Mouse (Mus musculus): Measurements from ENCODE around the gene Gm27021.

The Gm27021 gene

DNA sequence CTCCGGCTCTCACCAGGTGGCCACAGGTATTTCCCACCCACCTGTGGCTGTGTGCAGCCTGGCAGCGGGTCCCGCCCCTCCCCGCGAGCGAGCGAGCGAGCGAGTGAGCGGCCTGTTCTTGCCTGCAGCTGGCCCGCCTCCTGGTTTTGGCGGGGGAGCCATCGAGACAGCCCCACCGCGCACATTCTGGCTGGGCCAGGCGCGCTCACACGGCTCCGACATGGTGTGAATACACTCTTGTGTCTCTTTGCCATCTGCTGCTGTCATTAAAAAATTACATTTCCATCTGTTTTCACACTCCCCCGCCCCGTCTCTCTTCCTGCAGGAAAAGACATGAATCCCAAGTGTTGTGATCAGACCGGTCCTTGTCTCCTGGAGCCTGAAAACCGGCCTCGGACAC is 69.3 kb downstream of the Gm27021 start:
- DNase-seq (ENCODE audit: low spot score), result peak; percentile 69

DNA sequence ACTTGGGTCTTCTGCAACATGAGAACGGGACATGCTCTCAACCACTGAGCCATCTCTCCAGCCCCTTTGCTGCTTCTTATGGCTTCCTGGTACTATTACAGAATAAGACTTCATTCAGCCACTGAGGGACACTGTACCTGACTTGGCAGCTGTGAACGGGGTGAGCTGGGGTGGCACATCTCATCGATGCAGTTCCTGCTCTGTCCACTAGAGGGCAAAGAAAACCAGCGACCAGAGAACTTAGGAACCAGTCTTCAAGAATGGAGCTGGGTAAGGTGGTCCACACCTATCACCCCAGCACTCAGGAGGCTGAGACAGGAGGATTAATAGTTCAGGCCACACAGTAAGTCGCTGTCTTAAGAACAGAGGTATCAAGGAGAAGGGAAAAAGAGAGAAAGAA is 71.9 kb downstream of the Gm27021 start:
- peak; percentile 76 for DNase-seq (ENCODE audit: low spot score)

DNA sequence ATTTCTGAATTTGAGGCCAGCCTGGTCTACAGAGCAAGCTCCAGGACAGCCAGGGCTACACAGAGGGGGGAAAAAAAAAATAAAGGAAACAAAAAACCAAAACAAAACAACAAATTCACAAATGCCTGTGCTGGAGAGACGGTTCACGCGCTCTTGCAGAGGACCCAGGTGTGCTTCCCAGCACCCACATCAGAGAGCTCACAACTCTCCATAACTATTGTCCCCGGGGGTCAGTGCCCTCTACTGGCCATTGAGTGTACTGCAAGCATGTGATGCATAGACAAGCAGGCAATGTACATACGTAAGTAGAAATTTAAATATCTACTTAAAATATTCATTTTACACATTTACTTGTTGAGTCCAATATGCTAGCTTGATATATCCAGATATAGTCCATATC is 73.3 kb downstream of the Gm27021 start:
- DNase-seq (ENCODE audit: low spot score), result no peak

DNA sequence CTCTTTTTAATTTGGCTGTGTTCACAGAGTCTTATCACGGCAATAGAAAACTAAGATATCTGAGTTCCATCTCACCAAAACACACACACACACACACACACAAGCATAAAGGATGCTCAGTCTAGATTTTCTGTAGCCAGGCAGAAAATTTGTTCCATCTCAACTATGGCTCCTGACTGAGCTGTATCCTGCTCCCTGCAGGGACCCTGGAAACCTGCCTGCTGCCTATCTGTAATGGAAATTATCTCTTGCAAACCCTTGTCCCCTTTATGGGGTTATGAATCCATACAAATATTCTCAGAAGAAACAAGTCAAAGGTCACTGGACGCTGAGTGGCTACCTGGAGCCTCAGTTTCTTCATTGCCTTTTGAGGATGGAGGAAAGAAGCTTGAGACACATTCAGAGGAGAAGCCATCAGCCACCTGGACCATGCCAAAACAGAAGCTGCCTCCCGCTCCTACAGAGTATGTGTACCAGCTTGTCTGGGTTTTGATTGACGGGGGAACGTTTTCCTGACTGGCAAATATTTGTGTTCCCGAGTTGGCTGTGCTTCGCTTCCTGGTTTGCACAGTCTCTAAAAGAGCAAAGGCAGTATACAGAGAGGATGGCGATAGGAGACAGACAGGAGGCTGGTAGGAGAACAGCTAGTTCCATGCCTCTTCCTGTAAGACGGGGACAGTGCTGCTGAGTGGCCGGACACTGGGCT is 76.1 kb downstream of the Gm27021 start:
- DNase-seq (ENCODE audit: low spot score), result no peak

DNA sequence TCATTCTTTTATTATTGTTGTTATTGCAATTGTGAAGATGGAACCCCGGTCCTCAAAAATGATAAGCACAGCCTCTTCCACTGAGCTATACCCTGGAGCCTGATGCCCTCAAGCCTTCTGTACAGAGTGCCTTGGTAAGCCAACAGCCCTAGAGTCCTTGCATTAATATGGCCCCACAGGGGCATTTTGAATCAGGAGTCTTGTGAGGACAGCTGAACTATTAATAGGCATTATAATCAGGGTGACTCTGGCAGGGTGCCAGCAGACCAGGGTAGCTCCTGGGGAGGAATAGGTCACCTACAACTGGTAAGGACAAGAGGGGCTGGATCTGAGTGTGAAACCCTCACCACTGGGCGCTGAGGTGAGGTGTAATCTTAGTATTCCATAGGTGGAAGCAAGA is 78.0 kb downstream of the Gm27021 start:
- peak; percentile 83 for DNase-seq (ENCODE audit: low spot score)

DNA sequence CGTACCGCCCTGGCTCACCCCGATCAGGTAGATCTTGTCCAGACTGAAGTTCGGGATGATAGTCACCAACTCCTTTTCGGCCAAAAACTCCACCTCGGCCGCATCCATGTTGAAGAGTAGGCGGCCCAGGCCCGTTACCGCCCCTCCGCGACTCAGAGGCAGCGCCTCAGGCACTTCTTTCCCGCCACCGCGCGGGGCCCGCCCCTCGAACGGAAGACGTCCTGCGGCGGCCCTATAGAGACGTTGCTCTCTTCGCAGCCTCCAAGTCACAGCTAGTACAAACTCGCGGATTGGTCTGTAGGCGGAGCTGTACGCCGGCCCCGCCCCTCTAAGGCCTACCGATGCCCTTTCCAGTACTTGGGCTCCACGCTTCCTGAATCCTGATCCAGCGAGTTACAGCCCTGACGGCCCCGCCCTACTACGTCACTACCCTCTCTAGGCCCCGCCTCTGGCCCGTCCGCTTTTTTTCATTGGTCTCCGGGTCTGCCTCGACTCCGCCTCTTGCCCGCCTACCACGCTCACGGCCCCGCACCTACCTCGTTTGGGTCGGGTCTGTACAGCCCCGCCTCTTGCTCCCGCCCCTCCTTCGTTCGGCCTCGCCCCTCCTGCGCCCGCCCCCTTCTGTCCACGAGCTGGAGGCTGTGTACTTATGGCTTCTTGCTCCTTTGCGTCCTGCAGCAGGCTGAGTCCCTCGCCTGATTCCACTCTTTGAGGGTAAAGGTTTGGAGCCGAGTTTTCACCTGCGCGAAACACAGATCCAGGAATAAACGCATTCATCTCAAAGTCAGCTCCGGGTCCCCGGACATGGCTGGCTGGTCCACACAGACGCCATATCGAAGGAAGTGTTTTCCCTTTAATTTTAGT is 78.7 kb downstream of the Gm27021 start, which contains the start of gene Gins2:
Gene Gins2 (minus strand): TSS at position 397 of the 864 bp plus-strand sequence.
- peak; percentile 99 for DNase-seq (ENCODE audit: low spot score)

DNA sequence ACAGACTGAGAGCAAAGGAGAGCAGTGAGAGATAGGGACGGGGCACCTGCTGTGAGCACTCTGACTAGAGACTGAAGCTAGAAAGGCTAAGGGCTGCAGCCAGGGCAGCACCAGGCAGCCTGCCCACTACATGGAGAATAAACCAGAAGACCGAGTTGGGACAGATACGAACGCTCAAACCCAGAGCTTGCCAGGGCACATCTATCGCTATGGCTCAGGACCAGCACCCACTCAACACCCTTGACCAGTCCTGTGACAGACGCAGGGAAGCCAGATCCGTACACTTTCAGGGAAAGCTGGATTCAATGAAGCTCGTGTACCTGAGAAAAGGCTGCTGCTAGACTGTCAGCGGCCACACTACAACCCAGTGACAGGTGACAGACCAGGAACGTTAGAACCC is 82.4 kb downstream of the Gm27021 start:
- DNase-seq (ENCODE audit: low spot score), result no peak

DNA sequence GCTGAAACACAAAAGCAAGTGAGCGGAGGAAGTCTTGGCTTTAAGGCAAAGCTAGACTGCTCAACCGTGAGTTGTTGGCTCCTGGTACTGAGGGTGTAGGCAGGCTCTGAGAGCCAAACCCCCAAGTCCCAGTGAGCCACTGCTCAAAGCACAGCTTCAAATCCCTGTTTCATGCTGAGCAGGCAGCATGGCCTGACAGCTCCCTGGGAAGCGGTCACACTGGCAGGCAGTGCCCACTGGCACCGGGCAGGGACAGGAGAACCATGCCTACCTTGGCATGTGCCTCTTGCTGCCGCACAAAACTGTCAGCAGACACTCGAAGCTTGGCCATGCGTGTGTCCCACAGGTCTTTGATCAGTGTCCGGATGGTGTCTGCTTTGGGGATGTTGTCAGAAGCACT is 86.1 kb downstream of the Gm27021 start:
- DNase-seq (ENCODE audit: low spot score), result no peak

DNA sequence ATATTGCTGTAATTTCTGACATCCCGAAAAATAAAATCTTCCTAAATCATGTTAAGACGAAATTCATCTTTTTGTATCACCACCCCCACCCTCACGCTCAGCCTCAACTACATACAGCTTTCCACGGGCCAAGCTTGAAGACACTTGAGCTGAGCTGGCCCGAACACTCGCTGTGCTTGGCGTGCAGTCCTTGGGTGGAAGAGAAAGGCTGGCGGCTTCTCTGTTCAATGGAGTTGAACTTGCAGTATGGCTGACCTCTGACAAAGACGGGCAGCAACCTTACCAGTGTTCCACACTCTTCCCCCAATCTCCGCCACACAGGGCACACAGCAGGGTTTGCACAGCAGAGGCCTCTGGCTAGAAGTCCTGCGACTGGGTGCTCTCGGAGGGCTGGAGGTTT is 86.5 kb downstream of the Gm27021 start:
- no peak for DNase-seq (ENCODE audit: low spot score)

DNA sequence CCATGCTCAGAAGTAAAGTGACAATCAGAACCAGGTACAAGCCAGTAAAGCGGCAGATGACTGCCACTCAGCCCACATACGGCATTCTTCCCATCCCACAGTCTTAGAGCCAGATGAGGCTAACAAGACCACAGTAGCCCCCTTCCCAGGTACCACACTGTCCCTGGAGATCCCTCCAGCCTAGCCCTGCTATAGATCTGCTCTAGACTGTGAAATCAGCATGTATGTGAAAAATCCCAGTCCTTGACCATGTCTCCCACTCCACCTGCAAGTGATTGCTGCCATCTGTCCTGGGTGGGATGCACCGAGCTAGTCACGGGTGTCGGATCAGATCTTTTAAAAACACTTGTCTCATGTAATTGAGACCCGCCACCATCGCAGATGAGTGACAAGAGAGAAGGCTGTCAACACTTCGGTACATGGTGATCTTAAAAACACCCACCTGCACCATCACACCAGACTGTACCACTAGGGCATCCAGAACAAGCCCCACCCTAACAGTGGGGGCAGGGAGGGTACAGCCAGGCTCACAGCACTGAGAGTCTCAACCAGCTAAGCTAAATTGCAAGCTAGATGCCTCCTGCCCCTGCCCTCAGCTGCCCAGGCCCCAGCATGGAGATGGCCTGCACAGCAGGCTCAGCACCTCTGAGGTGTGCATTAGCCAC is 87.4 kb downstream of the Gm27021 start:
- no peak for DNase-seq (ENCODE audit: low spot score)

DNA sequence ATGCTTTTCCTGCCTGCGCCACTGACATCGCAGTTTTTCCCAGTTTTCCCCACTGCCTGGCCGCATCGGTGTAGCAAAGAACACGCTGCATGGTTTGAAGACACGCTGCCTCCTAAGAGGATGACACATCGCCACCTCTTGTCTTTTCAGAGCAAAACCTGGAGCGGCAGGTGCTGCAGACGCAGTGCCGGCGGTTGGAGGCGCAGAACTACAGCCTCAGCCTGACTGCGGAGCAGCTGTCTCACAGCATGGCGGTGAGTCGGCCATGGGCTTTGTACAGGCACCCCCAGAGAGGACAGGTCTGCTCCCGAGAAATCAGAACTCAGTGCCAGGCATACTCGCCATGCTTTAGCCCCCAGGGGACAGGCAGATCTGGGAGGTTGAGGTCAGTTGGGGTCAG is 90.1 kb downstream of the Gm27021 start:
- DNase-seq (ENCODE audit: low spot score), result no peak

DNA sequence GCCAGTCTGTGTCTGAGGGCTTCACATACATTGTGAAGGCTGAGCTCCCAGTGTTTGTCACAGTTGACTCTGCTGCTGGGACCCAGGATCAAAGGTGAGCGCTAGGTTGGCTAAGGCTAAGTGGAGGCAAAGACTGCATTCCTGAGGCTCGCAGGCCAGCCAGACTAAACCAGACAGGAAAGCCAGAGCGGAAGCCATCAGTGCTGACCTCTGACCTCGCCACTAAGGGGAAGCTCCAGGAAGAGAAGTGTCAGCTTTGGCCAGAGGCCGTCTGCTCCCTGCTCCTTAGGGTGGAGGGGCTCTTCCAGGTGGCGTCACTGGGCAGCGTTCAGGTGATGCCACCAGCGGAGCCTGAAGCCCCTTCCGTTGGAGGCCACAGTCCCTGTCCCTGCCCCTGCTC is 92.1 kb downstream of the Gm27021 start:
- DNase-seq (ENCODE audit: low spot score), result no peak

DNA sequence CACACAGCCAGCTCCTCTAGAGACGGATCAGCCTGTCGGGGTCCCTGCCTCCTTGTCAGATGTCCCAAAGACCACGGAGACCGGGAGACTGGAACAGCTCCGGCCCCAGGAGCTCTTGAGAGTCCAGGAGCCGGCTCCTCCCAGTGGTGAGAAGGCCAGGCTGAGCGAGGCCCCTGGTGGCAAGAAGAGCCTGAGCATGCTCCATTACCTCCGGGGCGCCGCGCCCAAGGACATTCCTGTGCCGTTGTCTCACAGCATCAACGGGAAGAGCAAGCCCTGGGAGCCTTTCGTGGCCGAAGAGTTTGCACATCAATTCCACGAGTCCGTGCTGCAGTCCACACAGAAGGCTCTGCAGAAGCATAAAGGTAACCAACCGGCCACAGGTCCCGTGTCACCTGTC is 92.9 kb downstream of the Gm27021 start:
- peak; percentile 71 for DNase-seq (ENCODE audit: low spot score)

DNA sequence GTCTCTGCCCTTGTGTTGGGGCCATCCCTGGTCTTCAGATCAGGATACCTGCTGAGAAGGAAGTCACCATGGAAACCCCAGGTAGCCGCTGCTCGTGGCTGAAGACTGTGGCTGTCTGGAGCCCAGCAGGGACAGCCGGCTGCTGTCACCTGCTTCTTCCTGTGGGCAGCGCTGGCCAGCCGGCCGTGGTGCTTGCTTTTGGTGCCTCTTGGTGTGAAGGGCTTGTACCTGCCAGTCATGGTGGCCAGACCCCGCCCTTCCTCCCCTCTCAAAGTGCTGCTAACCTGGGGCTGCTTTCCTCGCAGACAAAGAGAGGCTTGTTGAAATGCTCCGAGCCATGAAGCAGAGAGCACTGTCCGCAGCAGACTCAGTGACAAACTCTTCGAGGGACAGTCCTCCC is 94.0 kb downstream of the Gm27021 start:
- DNase-seq (ENCODE audit: low spot score), result no peak

DNA sequence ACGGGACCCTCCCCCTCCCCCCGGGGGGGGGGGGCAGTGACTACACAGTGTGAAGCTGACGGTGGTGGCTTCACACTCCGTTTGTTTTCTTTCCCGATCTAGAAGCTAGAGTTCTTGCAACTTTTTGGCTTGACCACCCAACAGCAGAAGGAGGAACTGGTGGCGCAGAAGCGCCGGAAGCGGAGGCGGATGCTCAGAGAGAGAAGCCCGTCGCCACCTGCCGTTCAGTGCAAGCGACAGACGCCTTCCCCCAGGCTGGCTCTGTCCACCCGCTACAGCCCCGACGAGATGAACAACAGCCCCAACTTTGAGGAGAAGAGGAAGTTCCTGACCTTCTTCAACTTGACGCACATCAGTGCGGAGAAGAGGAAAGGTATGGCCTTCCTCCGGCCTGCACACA is 95.3 kb downstream of the Gm27021 start:
- DNase-seq (ENCODE audit: low spot score), result no peak

DNA sequence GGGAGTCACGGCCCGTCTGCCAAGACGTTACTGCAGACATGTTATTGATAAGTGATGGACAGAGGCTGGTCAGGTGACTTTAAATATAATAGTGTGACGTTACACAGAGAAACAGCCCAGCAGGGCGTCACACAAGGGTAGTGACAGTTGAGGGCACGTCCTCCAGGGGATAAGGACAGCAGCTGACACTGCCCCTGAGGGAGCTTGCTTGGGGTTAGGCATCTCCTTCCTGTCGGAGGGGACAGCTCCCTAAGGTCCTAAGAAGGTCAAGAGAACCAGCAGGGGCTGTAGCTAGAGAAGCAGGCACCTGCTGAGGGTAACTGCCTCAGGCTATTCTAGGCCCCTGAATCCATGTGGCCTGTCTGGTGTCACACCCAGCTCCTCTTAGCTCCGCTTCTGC is 96.3 kb downstream of the Gm27021 start:
- DNase-seq (ENCODE audit: low spot score), result no peak

DNA sequence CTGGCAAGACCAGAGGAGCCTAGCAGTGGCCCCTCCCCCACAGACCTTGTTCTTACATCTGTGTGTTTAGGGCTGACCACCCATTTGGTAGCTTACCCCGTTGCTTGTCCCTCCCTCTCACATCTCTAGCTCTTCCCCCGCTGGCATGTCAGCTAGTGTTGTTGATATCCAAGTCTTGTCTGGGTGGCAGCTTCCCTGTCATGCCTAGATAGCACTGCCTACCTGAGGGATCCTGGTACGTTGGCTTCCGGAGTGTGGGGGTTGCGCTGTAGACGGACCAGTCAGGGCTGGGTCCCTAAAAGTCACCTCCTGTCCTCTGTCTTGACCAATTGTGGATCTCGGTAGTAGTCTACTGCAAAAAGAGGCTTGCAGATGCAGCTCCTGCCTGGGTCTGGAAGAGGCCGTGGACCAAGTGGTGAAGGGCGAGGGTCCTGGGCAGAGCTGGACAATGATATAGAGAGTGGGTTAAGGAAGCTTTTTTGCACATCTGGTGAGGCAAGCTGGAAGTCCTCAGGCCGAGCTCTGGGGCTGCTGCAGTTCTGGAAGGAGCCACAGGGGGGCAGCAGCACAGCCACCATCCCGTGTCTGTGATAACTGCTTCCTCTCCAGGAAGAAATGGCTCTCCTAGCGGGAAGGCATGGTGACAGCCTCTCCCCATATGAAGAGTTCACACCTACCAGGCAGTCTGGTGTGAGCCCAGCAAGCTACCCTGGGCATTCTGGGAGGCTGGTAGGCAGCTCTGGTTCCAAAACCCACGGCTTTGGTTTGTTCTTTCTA is 97.8 kb downstream of the Gm27021 start:
- DNase-seq (ENCODE audit: low spot score), result peak; percentile 89

DNA sequence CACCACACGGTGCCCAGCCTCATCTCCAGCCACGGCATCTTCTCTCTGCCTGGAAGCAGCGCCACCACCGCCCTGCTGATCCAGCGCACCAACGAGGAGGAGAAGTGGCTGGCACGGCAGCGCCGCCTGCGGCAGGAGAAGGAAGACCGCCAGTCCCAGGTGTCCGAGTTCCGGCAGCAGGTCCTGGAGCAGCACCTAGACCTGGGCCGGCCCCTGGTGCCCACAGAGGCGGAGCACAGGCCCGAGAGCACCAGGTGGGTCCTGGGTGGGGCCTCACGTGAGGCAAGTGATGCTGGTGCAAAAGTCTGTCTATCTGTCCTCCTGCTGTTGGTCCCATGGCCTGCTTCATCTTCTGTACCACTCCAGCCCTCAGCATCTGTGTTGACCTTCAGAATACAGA is 98.8 kb downstream of the Gm27021 start:
- DNase-seq (ENCODE audit: low spot score), result no peak

DNA sequence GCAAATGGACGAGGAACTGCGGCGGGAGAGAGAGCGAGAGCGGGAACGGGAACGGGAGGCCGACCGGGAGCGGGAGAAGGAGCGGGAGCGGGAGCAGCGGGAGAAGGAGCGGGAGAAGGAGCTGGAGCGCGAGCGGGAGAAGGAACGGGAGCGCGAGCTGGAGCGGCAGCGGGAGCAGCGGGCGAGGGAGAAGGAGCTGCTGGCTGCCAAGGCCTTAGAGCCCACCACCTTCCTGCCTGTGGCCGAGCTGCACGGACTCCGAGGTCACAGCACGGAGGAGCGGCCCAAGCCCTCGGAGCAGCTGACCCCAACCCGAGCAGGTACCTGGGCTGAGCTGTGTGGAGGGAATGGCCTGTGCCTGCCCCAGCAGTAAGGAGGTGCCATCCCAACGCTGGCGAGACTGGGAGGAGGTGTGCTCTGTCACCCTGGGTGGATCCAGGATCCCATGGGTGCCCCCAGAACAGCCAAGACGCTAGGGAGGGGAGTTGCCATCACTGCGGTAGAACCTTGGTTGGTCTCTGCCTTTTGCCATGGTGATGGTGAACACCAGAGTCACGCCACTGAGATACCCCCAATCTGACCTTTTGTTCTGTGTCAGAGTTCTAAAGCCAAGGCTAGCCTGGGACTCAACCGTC is 99.6 kb downstream of the Gm27021 start:
- DNase-seq (ENCODE audit: low spot score), result no peak

DNA sequence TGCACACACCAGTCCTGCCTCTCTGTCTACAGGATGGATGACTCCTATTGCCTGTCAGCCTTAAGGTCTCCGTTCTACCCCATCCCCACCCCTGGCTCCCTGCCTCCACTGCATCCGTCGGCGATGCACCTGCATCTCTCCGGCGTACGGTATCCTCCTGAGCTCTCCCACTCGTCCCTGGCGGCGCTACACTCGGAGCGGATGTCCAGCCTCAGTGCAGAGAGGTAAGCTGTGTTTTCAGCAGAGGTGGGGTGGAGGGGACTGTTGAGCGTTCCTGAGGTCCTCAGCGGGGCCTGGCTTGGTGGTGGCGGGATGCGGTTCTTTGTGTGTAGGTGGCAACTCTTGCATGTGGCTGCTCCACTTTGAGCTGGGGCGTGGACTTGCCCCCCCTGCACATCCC is 100.1 kb downstream of the Gm27021 start:
- no peak for DNase-seq (ENCODE audit: low spot score)

DNA sequence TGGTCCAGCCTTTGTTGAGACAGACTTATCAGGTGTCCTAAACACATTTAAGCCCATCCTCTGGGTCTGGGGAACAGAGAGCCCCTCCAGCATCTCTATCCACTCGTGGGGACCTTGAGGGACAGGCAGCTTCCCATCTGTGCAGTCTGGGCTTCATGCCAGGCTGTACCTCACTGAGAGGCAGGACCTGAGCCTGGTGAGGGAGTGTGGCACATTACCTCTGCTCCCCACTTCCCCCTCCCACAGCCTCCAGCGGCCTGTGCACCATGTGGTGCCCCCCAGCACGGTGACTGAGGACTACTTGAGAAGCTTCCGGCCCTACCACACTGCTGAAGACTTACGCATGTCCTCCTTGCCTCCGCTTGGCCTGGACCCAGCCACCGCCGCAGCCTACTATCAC is 101.2 kb downstream of the Gm27021 start:
- no peak for DNase-seq (ENCODE audit: low spot score)
